Mouse (Mus musculus): ENCODE results near the gene Prss21.
A peak's percentile ranks its signal among the peaks of the same experiment; 100 is the strongest.

The Prss21 gene

GRCm38 (mm10) chr17:23867756-23868155 lies at the start of gene Prss21:
TSS of gene Prss21 (plus strand) at chr17:23868056.
- no peak for DNase-seq (ENCODE audit: low spot score)

GRCm38 (mm10) chr17:23818579-23818978 lies 49.3 kb upstream of the Prss21 start:
- DNase-seq (ENCODE audit: low spot score), result no peak

GRCm38 (mm10) chr17:23819235-23819634 lies 48.6 kb upstream of the Prss21 start:
- no peak for DNase-seq (ENCODE audit: low spot score)

DNA sequence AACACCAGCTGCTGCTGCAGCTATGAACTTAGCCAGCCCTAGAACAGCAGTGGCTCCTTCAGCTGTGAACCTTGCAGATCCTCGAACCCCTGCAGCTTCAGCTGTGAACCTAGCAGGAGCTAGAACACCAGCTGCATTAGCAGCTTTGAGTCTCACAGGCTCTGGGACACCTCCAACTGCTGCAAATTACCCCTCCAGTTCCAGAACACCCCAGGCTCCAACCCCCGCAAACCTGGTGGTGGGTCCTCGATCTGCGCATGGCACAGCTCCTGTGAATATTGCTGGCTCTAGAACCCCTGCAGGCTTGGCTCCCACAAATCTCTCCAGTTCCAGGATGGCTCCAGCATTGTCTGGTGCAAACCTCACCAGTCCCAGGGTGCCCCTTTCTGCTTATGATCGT lies 47.1 kb upstream of the Prss21 start:
- no peak for DNase-seq (ENCODE audit: low spot score)

- DNase-seq (ENCODE audit: low spot score), result no peak
These were observed 45.8 kb upstream of the Prss21 start for GRCm38 (mm10) chr17:23822094-23822493.

- no peak for DNase-seq (ENCODE audit: low spot score)
These were observed 44.8 kb upstream of the Prss21 start for GRCm38 (mm10) chr17:23823018-23823417.

GRCm38 (mm10) chr17:23823614-23824013 lies 44.2 kb upstream of the Prss21 start:
- no peak for DNase-seq (ENCODE audit: low spot score)

GRCm38 (mm10) chr17:23825591-23825990 lies 42.3 kb upstream of the Prss21 start:
- DNase-seq (ENCODE audit: low spot score), result no peak

- peak; percentile 51 for DNase-seq (ENCODE audit: low spot score)
These were observed 39.4 kb upstream of the Prss21 start for GRCm38 (mm10) chr17:23828271-23829001.

- peak; percentile 81 for DNase-seq (ENCODE audit: low spot score)
These were observed 38.7 kb upstream of the Prss21 start, which contains the start of gene Elob for GRCm38 (mm10) chr17:23829064-23829619. TSS of gene Elob (minus strand) at chr17:23829136.

GRCm38 (mm10) chr17:23831201-23831600 lies 36.7 kb upstream of the Prss21 start:
- DNase-seq (ENCODE audit: low spot score), result no peak

DNA sequence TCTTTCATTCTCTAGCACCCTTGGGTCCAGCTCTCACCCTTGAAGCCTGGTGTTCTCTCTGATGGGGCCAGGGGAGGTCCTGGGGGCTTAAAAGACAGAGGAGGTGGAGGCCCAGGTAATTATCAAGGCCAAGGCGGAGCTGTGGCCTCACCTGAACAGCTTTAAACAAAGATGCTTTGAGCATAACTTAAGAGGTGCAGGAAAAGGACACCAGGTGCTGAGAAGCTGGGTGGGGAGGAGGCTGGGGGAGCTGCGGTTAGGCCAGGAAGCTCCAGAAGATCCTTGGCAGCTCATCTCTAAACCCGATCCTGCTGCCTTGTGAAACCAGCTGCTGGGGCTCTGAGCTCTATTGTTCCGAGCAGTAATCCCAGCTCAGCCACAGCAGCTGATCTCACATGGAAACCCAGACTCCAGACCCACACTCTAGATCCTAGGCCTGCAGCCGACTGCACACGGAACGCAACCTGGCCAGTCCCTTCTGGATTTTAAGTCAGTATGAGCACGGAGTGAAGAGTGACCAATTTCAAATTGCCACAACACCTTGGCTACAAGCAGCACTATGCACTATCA lies 31.8 kb upstream of the Prss21 start, which contains the start of gene Prss33:
TSS of gene Prss33 (minus strand) at position 51 of the 570 bp plus-strand sequence.
- no peak for DNase-seq (ENCODE audit: low spot score)

DNA sequence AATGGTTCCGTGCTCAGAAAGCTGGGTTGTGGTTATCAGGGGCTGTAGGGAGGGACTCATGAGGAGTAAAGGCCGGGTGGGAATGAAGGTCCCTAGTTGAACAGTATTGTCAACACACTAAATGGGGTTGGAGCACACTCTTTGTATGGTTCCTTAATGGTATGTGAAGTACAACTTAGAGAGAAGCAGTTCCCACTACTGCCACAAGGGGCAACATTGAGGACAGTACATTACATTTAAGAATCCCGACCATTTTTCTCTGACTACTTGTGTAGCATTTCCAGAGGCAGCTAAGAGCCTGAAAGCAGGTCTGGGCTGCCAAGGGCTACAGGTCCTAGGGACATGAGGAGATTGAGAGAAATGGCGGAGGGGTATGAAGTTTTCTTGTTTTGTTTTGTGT lies 26.7 kb upstream of the Prss21 start:
- peak; percentile 76 for DNase-seq (ENCODE audit: low spot score)

GRCm38 (mm10) chr17:23843141-23843811 lies 24.6 kb upstream of the Prss21 start:
- peak; percentile 46 for DNase-seq (ENCODE audit: low spot score)

- peak; percentile 74 for DNase-seq (ENCODE audit: low spot score)
These were observed 24.0 kb upstream of the Prss21 start, which contains the start of the genes Prss32 and Prss41 for GRCm38 (mm10) chr17:23843812-23844273. TSS of gene Prss32 (plus strand) at chr17:23843855. TSS of gene Prss41 (minus strand) at chr17:23844172.

GRCm38 (mm10) chr17:23850028-23850427 lies 17.8 kb upstream of the Prss21 start:
- DNase-seq (ENCODE audit: low spot score), result no peak

GRCm38 (mm10) chr17:23850853-23851749 lies 16.8 kb upstream of the Prss21 start:
- peak; percentile 56 for DNase-seq (ENCODE audit: low spot score)

- peak; percentile 25 for DNase-seq (ENCODE audit: low spot score)
These were observed 14.6 kb upstream of the Prss21 start for GRCm38 (mm10) chr17:23853292-23853691.

GRCm38 (mm10) chr17:23854229-23854765 lies 13.6 kb upstream of the Prss21 start:
- no peak for DNase-seq (ENCODE audit: low spot score)

GRCm38 (mm10) chr17:23857193-23857592 lies 10.7 kb upstream of the Prss21 start:
- no peak for DNase-seq (ENCODE audit: low spot score)

GRCm38 (mm10) chr17:23857913-23858312 lies 9.9 kb upstream of the Prss21 start:
- no peak for DNase-seq (ENCODE audit: low spot score)
